Mouse (Mus musculus): ENCODE measurements around the gene Mdfi. TPM values are rescaled to one million over a fixed set of nuclear protein-coding genes. Genes with fewer than 3 reads are reported as not detected.
A peak's percentile ranks its signal among the peaks of the same experiment; 100 is the strongest.

The Mdfi gene
- polyA plus RNA-seq, 2 experiments = 1.7 to 5.2 TPM

DNA sequence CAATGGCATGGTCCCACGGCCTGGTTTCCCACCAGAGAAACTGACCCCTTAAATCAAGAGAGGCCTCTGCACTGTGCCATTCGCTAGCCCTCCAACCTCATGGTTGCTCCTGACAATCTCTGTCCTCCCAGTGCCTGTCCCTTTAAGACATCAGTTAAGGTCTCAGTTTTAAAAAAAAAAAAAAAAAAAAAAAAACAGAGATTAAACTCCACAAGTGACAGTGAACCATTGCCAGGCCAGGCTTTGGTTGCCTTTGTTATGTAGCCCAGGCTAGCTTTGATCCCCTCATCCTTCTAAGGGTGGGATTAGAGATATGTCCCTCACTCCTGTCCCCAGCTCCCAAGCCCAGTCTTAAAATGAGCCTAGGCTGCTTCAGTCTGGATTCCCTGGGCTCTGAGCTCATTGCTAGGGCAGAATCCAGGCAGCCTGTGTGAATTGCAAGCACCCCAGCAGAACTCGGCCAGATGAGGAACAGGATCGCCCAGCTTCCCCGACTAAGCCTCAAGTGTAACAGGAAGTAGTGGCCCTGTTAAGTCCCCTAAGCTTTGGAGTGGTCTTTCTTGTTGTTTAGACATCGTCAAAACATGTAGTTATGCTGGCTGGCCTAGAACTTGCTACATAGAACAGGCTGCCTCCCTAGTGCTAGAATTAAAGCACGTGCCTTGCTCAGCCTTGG, 16.3 kb upstream of the Mdfi start:
- no peak overlapping the region for H3K9ac ChIP-seq (replicated peaks)
- ATAC-seq (ENCODE audit: insufficient read depth) (no peak), DNase-seq (ENCODE audit: low read depth in 3 of 3, low spot score in 3 of 3) (no peak)
- 40% methylated on average over 7 of the region's 7 CpGs for WGBS (ENCODE audit: insufficient replicate concordance)
- H3K27me3 ChIP-seq (ENCODE audit: control insufficient read depth, insufficient read depth, low read length) = no peaks in the 10 kb centered on the region
- no peaks in the 10 kb centered on the region for H3K36me3 ChIP-seq (replicated peaks; ENCODE audit: control insufficient read depth, insufficient read depth, low read depth)
- peaks cover 0 to 4% of the 10 kb centered on the region in 2 experiments; a peak in 1 of 4 replicates for H3K4me1 ChIP-seq (replicated peaks; ENCODE audit: control insufficient read depth in 2 of 2, insufficient read depth in 2 of 2, low read length in 1 of 2)
- H3K27ac ChIP-seq = no peak overlapping the region
- H3K4me3 ChIP-seq (ENCODE audit: insufficient read depth in 1 of 2, low read depth in 2 of 2, low read length in 2 of 2) = no peak overlapping the region
- H3K4me2 ChIP-seq (ENCODE audit: low read depth) = no peak overlapping the region
- no peaks in the 10 kb centered on the region for H3K9me3 ChIP-seq (ENCODE audit: control insufficient read depth, low read length)
- TF ChIP-seq CTCF (IDR thresholded peaks at IDR 0.05; ENCODE audit: low read depth) (no peak), EP300 (IDR thresholded peaks at IDR 0.05; ENCODE audit: low read depth) (no peak)

DNA sequence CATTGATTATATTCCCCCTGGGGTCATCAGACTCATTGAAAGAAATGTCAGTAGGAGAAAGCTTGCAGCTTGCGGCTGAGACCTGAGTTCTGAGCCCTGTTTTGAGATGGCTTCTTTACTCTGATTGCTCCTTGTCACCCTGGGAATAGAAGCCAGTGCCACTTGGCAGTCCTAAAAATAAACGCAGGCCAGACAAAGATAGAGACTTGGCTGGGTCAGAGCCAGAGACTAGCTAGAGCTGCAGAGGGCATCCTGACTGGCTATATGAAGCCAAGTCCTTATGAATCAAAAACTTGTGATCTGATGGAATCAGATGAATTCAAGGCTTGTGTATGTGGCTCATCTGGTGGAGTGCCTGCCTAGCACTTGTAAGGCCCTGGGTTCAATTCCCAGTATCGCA, 15.5 kb upstream of the Mdfi start:
- TF ChIP-seq CTCF (IDR thresholded peaks at IDR 0.05; ENCODE audit: low read depth) = no peak
- 71% methylated on average over 3 of the region's 3 CpGs for WGBS (ENCODE audit: insufficient replicate concordance)
- ATAC-seq (ENCODE audit: insufficient read depth) = no peak

DNA sequence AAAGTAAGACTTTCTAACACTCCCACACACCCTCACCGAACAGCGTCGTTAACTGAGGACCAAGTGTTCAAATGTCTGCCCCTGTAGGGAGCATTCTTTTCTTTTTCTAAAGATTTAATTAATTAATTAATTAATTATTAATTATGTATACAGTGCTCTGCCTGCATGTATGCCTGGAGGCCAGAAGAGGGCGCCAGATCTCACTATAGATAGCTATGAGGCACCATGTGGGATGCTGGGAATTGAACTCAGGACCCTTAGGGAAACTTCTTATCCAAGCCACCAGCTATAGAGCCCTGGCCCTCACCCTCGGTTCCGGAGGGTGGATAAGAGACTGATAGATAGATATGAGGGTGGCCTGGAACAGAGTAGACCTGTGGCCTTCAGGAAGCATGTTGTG, 13.5 kb upstream of the Mdfi start:
- H3K9ac ChIP-seq (replicated peaks) = no peak overlapping the region
- peak; percentile 51 for TF ChIP-seq CTCF (IDR thresholded peaks at IDR 0.05; ENCODE audit: low read depth)
- no peak for TF ChIP-seq EP300 (IDR thresholded peaks at IDR 0.05; ENCODE audit: low read depth)
- no peaks in the 10 kb centered on the region; the same call in 1 of the 2 replicates for H3K9me3 ChIP-seq (ENCODE audit: control insufficient read depth, low read length)
- DNase-seq (ENCODE audit: low read depth in 3 of 3, low spot score in 3 of 3) (no peak), ATAC-seq (ENCODE audit: insufficient read depth) (no peak)
- peaks cover 0 to 4% of the 10 kb centered on the region in 2 experiments; a peak in 1 of 4 replicates for H3K4me1 ChIP-seq (replicated peaks; ENCODE audit: control insufficient read depth in 2 of 2, insufficient read depth in 2 of 2, low read length in 1 of 2)
- H3K4me2 ChIP-seq (ENCODE audit: low read depth) = no peak overlapping the region
- no peaks in the 10 kb centered on the region for H3K36me3 ChIP-seq (replicated peaks; ENCODE audit: control insufficient read depth, insufficient read depth, low read depth)
- H3K4me3 ChIP-seq (ENCODE audit: insufficient read depth in 1 of 2, low read depth in 2 of 2, low read length in 2 of 2) = no peak overlapping the region
- H3K27me3 ChIP-seq (ENCODE audit: control insufficient read depth, insufficient read depth, low read length) = no peaks in the 10 kb centered on the region
- no peak overlapping the region for H3K27ac ChIP-seq
- whole genome bisulfite sequencing (ENCODE audit: insufficient replicate concordance) = 64% methylated on average over 6 of the region's 6 CpGs

More for the DNA sequence above, 15.5 kb upstream of the Mdfi start:
- Histone ChIP-seq H3K27ac (no peak overlapping the region), H3K4me3 (ENCODE audit: insufficient read depth in 1 of 2, low read depth in 2 of 2, low read length in 2 of 2) (no peak overlapping the region), H3K4me1 (replicated peaks; ENCODE audit: control insufficient read depth in 2 of 2, insufficient read depth in 2 of 2, low read length in 1 of 2) (peaks cover 0 to 4% of the 10 kb centered on the region in 2 experiments; a peak in 1 of 4 replicates), H3K27me3 (ENCODE audit: control insufficient read depth, insufficient read depth, low read length) (no peaks in the 10 kb centered on the region), H3K9ac (replicated peaks) (no peak overlapping the region), H3K9me3 (ENCODE audit: control insufficient read depth, low read length) (no peaks in the 10 kb centered on the region), H3K36me3 (replicated peaks; ENCODE audit: control insufficient read depth, insufficient read depth, low read depth) (no peaks in the 10 kb centered on the region), H3K4me2 (ENCODE audit: low read depth) (no peak overlapping the region)
- DNase-seq (ENCODE audit: low read depth in 3 of 3, low spot score in 3 of 3) = no peak

DNA sequence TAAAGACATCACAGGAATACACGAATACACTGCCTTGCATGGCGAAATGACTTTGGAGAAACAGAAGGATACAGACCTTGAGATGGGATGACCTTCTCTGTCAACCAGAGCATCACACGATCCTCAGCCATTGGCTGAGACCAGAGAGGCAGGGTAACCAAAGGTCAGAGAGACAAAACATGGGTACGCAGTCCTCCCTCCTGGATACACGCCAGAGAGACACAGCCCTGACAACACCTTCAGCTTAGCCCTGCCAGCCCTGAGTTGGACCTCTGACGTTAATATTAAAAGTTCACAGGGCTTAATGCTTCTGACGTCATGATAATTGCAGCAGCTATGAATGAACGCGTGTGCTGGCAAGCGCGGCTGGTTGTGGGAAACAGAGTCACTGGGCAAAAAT, 11.1 kb upstream of the Mdfi start:
- H3K9ac ChIP-seq (replicated peaks) = no peak overlapping the region
- no peak overlapping the region for H3K4me3 ChIP-seq (ENCODE audit: insufficient read depth in 1 of 2, low read depth in 2 of 2, low read length in 2 of 2)
- ATAC-seq (ENCODE audit: insufficient read depth) (no peak), DNase-seq (ENCODE audit: low read depth in 3 of 3, low spot score in 3 of 3) (no peak)
- H3K4me1 ChIP-seq (replicated peaks; ENCODE audit: control insufficient read depth in 2 of 2, insufficient read depth in 2 of 2, low read length in 1 of 2) = no peaks in the 10 kb centered on the region
- 68% methylated on average over 11 of the region's 11 CpGs for WGBS (ENCODE audit: insufficient replicate concordance)
- no peaks in the 10 kb centered on the region for H3K27me3 ChIP-seq (ENCODE audit: control insufficient read depth, insufficient read depth, low read length)
- no peaks in the 10 kb centered on the region for H3K36me3 ChIP-seq (replicated peaks; ENCODE audit: control insufficient read depth, insufficient read depth, low read depth)
- no peak overlapping the region for H3K27ac ChIP-seq
- no peaks in the 10 kb centered on the region; the same call in 1 of the 2 replicates for H3K9me3 ChIP-seq (ENCODE audit: control insufficient read depth, low read length)
- no peak for TF ChIP-seq CTCF (IDR thresholded peaks at IDR 0.05; ENCODE audit: low read depth)
- no peak for TF ChIP-seq EP300 (IDR thresholded peaks at IDR 0.05; ENCODE audit: low read depth)
- H3K4me2 ChIP-seq (ENCODE audit: low read depth) = no peak overlapping the region

DNA sequence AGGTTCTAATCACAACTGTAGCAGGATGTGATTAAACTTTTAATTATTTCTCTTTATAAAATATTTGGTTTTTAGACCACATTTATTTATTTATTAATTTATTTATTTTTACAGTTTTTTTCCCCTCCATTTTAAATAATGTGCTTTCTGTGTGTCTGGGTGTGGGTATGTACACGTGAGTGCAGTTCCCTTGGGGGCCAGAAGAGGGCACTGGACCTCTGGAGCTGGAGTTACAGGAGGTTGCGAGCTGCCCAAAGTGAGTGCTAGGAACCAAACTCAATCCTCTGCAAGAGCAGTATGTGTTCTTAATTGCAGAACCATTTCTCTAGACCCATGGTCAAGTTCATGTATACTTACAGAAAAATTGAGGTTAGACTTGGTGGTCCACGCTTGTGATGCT, 9.0 kb upstream of the Mdfi start:
- no peak for ATAC-seq (ENCODE audit: insufficient read depth)
- Histone ChIP-seq H3K9me3 (ENCODE audit: control insufficient read depth, low read length) (no peaks in the 10 kb centered on the region; the same call in 1 of the 2 replicates), H3K4me3 (ENCODE audit: insufficient read depth in 1 of 2, low read depth in 2 of 2, low read length in 2 of 2) (no peak overlapping the region), H3K4me2 (ENCODE audit: low read depth) (no peak overlapping the region), H3K27me3 (ENCODE audit: control insufficient read depth, insufficient read depth, low read length) (no peaks in the 10 kb centered on the region), H3K4me1 (replicated peaks; ENCODE audit: control insufficient read depth in 2 of 2, insufficient read depth in 2 of 2, low read length in 1 of 2) (no peaks in the 10 kb centered on the region), H3K36me3 (replicated peaks; ENCODE audit: control insufficient read depth, insufficient read depth, low read depth) (no peaks in the 10 kb centered on the region), H3K27ac (no peak overlapping the region), H3K9ac (replicated peaks) (no peak overlapping the region)
- TF ChIP-seq CTCF (IDR thresholded peaks at IDR 0.05; ENCODE audit: low read depth) (peak; percentile 39), EP300 (IDR thresholded peaks at IDR 0.05; ENCODE audit: low read depth) (no peak)
- 60% methylated on average over 3 of the region's 3 CpGs for WGBS (ENCODE audit: insufficient replicate concordance)
- DNase-seq (ENCODE audit: low read depth in 3 of 3, low spot score in 3 of 3) = no peak
